Mouse (Mus musculus) T-helper 2 cell (primary cell): ENCODE measurements at regions not wholly inside any gene's neighbourhood (a gene's known extent, or its start where the extent isn't known, plus 50 kb on each side); places are given as distances from the start of the nearest gene placed in this dataset.

Source experiments
- in situ Hi-C: fragments of 300-600 bp; cut with MboI, MseI; formaldehyde crosslinking; loops from one replicate; pipeline ENCODE4 v1.15.1; 2025; ENCODE audit warnings: high pct_unique_total_duplicates

DNA sequence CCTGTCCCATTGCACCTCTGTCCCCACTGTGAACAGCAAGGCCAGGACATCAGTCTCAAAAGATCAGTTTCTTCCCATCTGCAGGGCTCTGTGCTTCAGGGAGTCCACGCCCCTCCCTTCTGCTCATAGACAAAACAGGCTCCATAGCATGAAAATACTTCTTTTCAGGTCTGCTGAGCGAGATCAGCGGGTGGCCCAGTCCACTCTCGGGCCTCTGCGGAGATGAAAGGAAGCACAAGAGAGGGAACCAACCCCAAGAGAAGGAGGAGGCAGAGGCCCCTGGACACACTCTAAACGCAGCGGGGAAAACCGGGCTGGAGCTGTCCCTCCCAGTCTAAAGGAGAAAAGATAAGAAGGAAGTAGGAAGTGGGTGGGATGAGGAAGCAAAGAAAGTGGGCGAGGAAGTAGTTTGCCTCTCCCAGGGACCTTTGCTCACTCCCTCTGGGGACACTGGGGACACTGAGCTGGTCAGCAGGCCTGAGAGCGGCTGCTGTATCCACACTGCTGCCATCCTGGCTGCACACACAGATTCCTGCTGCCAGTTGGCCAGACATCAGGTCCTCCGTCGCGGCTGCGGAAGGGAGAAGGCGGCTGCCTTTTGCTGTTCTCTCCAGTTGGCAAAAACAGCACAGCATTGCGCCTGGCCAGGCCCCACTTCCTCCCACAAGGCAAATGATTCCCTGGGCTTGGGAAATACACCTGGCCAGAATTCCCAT, 143.5 kb downstream of the Rybp start:
- in situ Hi-C loops: no loop called here

GRCm38 (mm10) chr6:100141225-100141624, 146.1 kb downstream of the Rybp start:
- in situ Hi-C loops: no loop called here

- in situ Hi-C loops: no loop called here
Observed at GRCm38 (mm10) chr6:100140581-100141114, 146.6 kb downstream of the Rybp start.

DNA sequence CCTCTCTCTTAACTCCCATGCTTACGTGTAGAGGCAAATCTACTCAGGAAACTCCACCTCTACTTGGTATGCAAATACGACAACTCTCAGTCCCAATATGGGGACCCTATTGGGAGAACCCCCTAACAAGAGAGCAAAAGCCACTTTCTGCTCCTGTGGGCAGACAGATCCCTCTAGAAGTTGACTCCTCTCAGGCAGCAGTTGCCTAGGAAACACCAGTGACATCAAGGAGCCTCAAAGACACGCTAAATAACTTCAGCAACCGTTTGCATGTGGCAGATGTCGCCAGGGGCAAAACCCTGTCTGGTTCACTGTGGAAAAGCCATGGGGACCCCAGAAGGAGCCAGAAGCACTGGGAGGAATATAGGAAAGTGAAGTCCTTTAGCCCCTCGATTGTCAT, 147.5 kb downstream of the Rybp start:
- in situ Hi-C loops: no loop called here

DNA sequence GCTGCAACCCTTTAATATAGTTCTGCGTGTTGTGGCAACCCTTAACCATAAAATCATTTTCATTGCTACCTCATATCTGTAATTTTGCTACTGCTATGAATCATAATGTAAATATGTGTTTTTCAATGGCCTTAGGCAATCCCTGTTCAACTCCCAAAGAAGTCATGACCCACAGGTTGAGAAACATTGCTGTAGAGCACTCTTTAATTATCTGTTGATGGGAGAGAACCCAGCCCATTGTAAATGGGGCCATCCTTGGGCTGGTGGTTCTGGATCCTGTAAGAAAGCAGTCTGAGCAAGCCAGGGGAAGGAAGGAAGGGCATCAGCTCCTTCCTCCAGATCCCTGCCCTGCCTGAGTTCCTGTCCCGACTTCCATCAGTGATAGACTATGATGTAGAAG, 148.6 kb downstream of the Rybp start:
- in situ Hi-C loops: no loop called here

DNA sequence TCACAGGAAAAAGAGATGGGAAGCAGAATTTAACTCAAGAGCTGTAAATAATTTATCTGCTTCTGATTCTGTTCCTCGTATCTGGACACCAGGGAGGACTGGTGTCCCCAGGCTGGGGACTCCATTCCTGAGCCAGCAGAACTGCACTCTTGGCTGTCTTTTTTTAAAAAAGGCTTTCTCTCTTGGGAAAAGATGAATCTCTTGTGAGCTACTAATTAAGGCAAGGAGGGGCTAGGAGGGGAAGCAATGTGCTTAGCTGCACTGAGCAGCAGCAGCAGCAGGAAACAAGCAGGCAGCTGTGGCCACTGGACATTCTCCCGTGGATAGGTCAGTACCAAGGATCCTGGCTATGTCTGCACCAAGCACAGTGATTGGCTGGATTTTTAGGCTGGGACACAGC, 152.1 kb downstream of the Rybp start:
- in situ Hi-C loops: no loop called here

GRCm38 (mm10) chr6:100133970-100134369, 153.3 kb downstream of the Rybp start:
- in situ Hi-C loops: no loop called here

- in situ Hi-C loops: no loop called here
Observed at GRCm38 (mm10) chr6:100132916-100133600, 154.2 kb downstream of the Rybp start.

DNA sequence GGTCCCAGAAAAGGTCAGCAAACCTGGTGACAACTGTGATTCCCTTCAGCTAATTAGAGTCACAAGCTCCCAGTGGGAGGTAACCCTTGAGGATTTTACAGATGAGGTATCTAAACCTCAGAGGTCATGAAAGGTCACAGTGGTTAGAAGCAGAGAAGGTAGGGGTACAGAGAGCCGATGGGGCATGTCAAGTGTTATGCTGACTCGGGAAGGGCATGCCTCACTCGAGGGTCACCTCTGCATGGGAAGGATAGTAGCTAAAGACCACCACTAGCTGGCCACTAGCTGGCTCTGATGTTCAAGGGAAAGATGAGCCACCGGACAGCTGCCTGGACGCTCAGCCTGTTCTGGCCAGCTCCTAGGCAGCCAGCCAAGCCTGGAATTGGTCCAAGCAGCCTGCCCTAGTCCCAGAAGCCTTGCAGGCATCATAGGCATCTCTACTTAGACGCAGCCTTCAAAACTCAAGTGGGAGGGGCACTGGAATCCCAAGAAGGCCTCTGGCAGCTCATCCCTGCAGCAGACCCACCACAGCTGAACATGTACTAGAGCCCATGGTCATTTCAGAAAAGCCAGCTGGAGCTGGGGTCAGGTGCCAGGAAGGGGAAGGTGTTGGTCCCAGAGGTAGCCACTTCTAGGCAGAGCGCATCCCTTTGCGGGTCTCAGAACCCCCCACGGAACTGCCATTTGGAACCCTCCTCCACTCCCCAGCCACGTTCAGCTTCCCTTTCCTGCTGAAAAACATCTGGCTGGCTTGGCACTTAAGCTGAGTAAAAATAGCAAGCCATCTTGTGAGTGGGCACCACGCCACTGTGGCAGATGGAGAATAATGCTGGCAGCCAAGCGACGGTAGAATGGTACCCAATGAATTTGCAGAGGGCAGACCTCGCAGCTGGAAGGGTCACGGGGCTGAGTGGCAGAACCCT, 159.8 kb downstream of the Rybp start:
- in situ Hi-C loops: no loop called here

- in situ Hi-C loops: no loop called here
Observed at GRCm38 (mm10) chr6:100126736-100127135, 160.5 kb downstream of the Rybp start.

GRCm38 (mm10) chr6:100126326-100126725, 161.0 kb downstream of the Rybp start:
- in situ Hi-C loops: no loop called here

DNA sequence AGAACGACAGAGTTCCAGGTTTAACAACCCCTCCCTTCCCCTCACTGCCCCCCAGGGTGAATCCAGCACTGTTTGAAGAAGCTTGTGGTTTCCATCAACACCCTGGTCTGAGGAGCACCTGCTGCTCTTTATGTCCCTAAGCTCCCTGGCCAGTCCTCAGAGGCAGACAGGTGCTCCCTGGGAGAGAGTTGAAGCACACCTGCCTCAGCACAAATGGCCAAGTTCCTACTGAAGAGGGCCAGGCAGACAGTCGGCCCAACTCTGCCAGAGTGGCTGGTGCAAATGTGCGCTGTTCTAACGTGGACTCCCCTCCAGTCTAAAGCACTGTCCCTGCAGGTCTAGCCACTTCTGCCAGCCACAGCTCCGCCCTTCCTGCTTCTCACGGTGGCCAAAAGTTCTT, 166.0 kb downstream of the Rybp start:
- in situ Hi-C loops: no loop called here

- in situ Hi-C loops: no loop called here
Observed at GRCm38 (mm10) chr6:100120017-100120944, 167.0 kb downstream of the Rybp start.

DNA sequence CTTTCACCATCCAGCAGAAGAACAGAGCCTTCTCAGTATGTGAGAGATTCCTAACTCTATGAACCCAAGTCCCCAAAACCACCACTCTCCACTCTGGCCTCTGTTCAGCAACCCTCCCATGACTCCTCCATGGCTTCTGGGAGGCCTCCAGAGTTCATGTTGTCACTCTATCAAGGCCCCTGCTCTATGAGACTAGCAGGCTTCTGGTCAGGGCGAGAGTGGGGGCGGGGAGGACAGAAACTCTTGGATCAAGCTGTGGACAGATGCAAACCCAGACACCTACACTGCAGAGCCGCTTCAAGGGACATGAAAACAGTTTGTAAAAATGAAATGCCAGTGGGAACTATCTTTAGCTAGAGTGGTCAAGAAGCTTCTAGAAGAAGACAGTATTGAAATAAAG, 170.2 kb downstream of the Rybp start:
- in situ Hi-C loops: no loop called here

DNA sequence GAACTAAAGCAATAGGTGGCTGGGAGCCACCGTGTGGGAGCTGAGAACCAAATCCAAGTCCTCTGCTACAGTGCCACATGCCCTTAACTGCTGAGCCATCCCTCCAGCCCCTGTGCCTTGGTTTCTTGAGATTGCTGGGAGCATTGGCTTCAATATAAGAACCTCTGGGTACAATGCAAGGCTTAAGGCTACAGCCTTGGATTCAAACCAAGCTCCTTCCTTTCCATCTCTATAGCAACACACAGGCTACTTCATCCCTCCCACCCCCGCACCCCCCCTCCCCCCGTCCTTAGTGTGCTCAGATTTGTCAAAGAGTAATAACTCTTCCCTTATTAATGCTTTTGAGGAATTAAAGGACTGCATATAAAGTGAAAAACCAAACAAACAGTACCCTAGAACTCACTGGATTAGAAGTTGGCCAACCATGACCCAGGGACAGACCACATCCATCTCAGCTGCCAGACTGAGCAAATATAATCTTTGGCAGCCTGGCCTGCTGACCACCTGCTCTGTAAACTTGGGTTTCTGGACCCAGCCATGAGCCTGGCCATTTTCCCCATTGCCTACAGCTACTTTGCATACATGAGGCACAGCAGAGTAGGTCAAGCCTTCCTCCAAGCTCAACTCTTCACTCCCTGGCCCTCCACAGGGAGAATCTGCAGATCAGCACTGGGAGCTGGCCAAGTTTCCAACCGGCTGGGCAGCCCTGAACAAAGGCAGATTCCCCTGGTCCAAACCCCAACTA, 173.7 kb downstream of the Rybp start:
- in situ Hi-C loops: no loop called here

GRCm38 (mm10) chr6:100110981-100111660, 176.2 kb downstream of the Rybp start:
- in situ Hi-C loops: no loop called here

GRCm38 (mm10) chr6:100109979-100110378, 177.3 kb downstream of the Rybp start:
- in situ Hi-C loops: no loop called here

- in situ Hi-C loops: no loop called here
Observed at GRCm38 (mm10) chr6:100109351-100109750, 177.9 kb downstream of the Rybp start.

GRCm38 (mm10) chr6:100107508-100107907, 179.8 kb downstream of the Rybp start:
- in situ Hi-C loops: no loop called here

- in situ Hi-C loops: no loop called here
Observed at GRCm38 (mm10) chr6:100107066-100107465, 180.2 kb downstream of the Rybp start.
